Mouse (Mus musculus) skeletal muscle tissue, adult 2 months (tissue): ENCODE results near the gene Kcnn4.

Source experiments
- DNase-seq: peaks from one replicate; pipeline ENCODE4 v3.0.0-alpha.2; 2012; ENCODE audit warnings: low read depth, low spot score

The Kcnn4 gene

GRCm38 (mm10) chr7:24369731-24370541 lies at the start of gene Kcnn4:
Gene Kcnn4 (plus strand): TSS chr7:24370263.
- DNase-seq = no peak

- no peak for DNase-seq
Observed at GRCm38 (mm10) chr7:24322593-24322992, 47.5 kb upstream of the Kcnn4 start.

GRCm38 (mm10) chr7:24325197-24325596 lies 44.9 kb upstream of the Kcnn4 start:
- DNase-seq = no peak

GRCm38 (mm10) chr7:24325675-24326128 lies 44.4 kb upstream of the Kcnn4 start:
- DNase-seq = no peak

- DNase-seq = no peak
Observed at GRCm38 (mm10) chr7:24326273-24327135, 43.6 kb upstream of the Kcnn4 start.

GRCm38 (mm10) chr7:24327281-24327975 lies 42.6 kb upstream of the Kcnn4 start:
- DNase-seq = no peak

GRCm38 (mm10) chr7:24333304-24333986 lies 36.6 kb upstream of the Kcnn4 start, which contains the start of gene Tescl:
Gene Tescl (minus strand): TSS chr7:24333936.
- no peak for DNase-seq

- DNase-seq = peak; percentile 20
Observed at GRCm38 (mm10) chr7:24335699-24336309, 34.3 kb upstream of the Kcnn4 start.

GRCm38 (mm10) chr7:24338241-24338640 lies 31.8 kb upstream of the Kcnn4 start:
- DNase-seq = no peak

GRCm38 (mm10) chr7:24343701-24344272 lies 26.3 kb upstream of the Kcnn4 start:
- DNase-seq = no peak

- DNase-seq = no peak
Observed at GRCm38 (mm10) chr7:24346444-24346843, 23.6 kb upstream of the Kcnn4 start.

GRCm38 (mm10) chr7:24348896-24349295 lies 21.2 kb upstream of the Kcnn4 start, which contains the start of gene Lypd5:
Gene Lypd5 (plus strand): TSS chr7:24349196.
- no peak for DNase-seq

GRCm38 (mm10) chr7:24355646-24356045 lies 14.4 kb upstream of the Kcnn4 start:
- DNase-seq = no peak

- no peak for DNase-seq
Observed at GRCm38 (mm10) chr7:24356081-24356480, 14.0 kb upstream of the Kcnn4 start.

- DNase-seq = no peak
Observed at GRCm38 (mm10) chr7:24357899-24358298, 12.2 kb upstream of the Kcnn4 start.

- DNase-seq = no peak
Observed at GRCm38 (mm10) chr7:24359269-24359668, 10.8 kb upstream of the Kcnn4 start.

GRCm38 (mm10) chr7:24361001-24361400 lies 9.1 kb upstream of the Kcnn4 start:
- DNase-seq = no peak

- no peak for DNase-seq
Observed at GRCm38 (mm10) chr7:24363228-24363627, 6.8 kb upstream of the Kcnn4 start.

GRCm38 (mm10) chr7:24364827-24365226 lies 5.2 kb upstream of the Kcnn4 start:
- DNase-seq = peak; percentile 68

GRCm38 (mm10) chr7:24365258-24366014 lies 4.6 kb upstream of the Kcnn4 start:
- DNase-seq = no peak
